Mouse (Mus musculus): ENCODE measurements around the gene Cntn4.

Cntn4 gene

DNA sequence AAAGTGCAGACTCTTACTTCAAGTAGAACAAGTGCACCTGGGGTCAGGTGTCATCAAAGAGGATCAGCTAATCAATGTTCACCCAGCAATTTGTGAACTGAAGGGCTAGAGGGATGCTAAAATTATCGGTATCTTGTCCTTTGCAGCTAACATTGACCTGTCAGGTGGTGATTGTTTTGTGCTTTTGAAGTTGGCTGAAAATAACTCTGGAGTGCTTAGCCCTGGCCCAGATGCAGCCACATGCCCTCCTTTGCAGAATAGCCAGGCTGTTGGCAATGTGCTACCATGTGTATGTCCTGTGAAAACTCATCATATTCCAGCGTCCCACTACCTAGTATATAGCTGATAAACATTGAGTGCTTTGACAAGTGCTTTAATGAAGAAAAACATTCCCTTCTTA lies 786.4 kb downstream of the Cntn4 start:
- no peak for DNase-seq (ENCODE audit: low read depth)

- no peak for DNase-seq (ENCODE audit: low read depth)
These were observed 788.3 kb downstream of the Cntn4 start for GRCm38 (mm10) chr6:106465766-106466165.

DNA sequence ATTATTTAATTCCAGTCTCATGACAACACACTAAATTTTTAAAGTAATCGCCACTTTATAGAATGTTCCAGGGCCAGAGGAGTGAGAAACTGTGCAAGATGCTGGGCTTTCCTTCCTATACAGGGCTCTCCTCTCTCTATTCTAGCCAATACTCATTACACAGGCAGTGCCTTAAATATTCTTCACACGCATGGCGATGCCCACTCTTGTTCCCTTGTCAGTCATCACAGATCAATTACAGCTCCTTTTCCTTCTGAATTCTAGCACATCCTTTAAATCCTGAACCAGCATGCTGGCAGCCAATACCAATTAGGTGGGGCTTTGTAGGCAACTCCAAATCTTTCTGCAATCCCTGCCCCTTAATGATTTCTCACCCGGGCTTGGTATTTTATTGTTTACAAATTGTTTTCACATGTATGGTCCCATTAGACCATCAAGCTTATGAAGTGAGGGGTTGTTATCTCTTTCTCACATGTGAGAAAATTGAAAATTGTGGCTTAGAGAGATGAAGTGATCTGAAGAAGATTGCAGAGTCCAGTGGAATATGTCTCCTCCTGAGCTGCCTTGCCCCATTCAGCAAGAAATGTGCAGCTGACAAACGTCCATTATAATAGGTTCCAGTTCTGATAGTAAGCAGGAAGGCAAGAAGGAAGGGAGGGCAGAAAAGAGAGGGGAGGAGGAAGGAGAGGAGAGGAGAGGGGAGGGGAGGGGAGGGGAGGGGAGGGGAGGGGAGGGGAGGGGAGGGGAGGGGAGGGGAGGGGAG lies 789.0 kb downstream of the Cntn4 start:
- DNase-seq (ENCODE audit: low read depth): no peak

GRCm38 (mm10) chr6:106471840-106472608 lies 794.6 kb downstream of the Cntn4 start:
- no peak for DNase-seq (ENCODE audit: low read depth)

DNA sequence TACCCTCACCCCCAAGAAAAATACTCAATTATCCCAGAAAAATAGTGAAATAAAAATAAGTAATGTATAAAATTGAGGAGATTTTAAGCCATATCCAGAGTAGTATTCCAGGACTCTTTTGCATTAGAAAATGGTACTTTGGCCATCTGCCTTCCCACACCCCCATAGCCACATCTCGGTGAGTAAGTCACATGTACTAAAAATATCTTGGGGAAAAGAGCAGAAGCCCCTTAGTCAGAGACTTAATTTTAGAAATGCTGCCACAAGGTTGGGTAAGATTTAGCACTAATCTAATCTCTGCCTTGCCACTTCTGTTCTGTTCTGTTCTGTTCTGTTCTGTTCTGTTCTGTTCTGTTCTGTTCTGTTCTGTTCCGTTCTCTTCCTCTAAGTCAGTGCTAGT lies 796.4 kb downstream of the Cntn4 start:
- no peak for DNase-seq (ENCODE audit: low read depth)

DNA sequence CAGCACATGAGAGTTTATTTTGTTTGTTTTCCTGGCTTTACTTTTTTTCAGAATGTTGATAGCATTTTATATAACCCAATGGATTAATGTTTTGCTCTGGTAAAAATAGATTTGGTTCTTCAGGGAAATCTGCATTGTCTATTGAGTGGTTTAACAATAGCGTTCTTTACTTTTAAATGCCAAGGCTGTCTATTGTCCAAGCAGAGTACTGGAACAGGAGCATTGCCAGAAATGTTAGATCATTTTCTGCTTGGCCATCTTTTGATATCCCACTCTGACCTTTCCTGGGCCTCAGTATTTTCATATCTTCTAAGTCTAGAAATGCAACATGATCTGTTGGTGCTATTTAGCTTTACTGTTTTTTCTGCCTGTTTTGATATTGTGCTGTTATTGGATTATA lies 804.1 kb downstream of the Cntn4 start:
- DNase-seq (ENCODE audit: low read depth): no peak

DNA sequence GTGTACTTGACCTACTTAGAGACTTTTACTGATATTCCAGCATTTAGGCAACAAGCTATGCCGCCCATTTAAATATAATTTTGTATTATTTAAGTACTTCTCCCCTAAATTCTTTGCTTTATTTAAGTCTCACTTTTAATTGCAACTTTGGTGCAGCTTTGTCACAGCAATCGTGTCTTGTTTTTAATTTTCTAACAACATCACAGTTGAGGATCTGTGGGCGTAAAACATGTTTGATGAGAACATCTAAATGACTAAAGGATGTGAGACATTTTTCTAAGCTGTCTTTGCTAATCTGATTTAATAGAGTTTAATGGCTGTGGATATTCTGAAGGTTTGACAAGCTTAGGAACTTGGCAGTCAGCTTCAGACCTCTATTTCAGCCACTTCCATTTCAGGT lies 818.8 kb downstream of the Cntn4 start:
- DNase-seq (ENCODE audit: low read depth): no peak

GRCm38 (mm10) chr6:106499166-106499565 lies 821.7 kb downstream of the Cntn4 start:
- DNase-seq (ENCODE audit: low read depth): no peak

- DNase-seq (ENCODE audit: low read depth): no peak
These were observed 826.5 kb downstream of the Cntn4 start for GRCm38 (mm10) chr6:106503961-106504360.

GRCm38 (mm10) chr6:106520367-106520766 lies 842.9 kb downstream of the Cntn4 start:
- no peak for DNase-seq (ENCODE audit: low read depth)

- DNase-seq (ENCODE audit: low read depth): no peak
These were observed 866.0 kb downstream of the Cntn4 start for GRCm38 (mm10) chr6:106543500-106543899.

- DNase-seq (ENCODE audit: low read depth): no peak
These were observed 884.2 kb downstream of the Cntn4 start for GRCm38 (mm10) chr6:106561649-106562048.

- no peak for DNase-seq (ENCODE audit: low read depth)
These were observed 887.9 kb downstream of the Cntn4 start for GRCm38 (mm10) chr6:106565316-106565715.

- DNase-seq (ENCODE audit: low read depth): no peak
These were observed 888.5 kb downstream of the Cntn4 start for GRCm38 (mm10) chr6:106565769-106566459.

GRCm38 (mm10) chr6:106566929-106567621 lies 889.6 kb downstream of the Cntn4 start:
- DNase-seq (ENCODE audit: low read depth): no peak

- no peak for DNase-seq (ENCODE audit: low read depth)
These were observed 902.7 kb downstream of the Cntn4 start for GRCm38 (mm10) chr6:106580124-106580523.

DNA sequence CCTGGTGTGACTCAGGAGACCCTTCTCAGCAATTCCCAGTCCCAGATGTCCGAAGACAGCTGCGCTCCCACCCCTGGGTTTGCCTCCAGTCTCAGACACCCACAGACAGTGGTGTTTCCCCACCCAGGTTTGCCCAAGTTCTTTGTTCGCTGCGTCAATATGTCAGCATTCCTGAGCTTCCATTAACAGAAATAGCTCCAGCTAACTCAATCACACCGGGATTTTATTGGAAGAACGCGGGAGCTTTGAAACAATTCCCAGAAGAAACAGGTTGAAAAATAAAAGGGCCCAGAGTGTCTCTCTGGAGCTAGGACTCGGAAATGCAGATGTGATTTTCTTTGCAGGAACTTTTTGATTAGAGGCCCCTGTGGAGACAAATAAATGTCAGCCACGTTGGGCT lies 916.3 kb downstream of the Cntn4 start:
- DNase-seq (ENCODE audit: low read depth): no peak

- no peak for DNase-seq (ENCODE audit: low read depth)
These were observed 939.6 kb downstream of the Cntn4 start for GRCm38 (mm10) chr6:106617081-106617480.

DNA sequence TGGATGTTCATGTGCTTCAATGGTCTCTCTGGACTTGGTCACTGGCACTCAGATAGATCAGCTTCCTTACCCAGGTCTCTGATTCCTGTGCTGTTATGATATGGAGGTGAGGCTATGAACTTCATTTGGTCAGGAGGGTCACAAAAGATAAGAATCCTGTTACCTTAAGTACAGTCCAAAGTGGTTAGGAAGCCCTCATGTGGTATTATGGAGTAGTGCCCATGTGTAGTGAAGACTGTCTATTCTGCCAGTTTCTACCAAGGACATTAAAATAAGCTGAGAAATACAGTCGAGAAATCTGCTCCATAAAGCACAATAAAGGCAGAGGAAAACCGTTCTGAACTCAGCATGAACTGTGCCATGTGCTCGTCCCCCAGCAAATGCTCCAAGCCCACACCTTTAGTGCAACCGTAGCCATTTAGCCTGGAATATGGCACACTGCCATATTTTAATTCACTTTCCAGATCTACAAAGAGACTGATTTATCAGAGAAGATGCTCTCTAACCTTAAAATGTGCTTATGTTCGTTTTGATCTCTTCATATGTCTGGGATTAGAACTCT lies 943.8 kb downstream of the Cntn4 start:
- DNase-seq (ENCODE audit: low read depth): no peak

DNA sequence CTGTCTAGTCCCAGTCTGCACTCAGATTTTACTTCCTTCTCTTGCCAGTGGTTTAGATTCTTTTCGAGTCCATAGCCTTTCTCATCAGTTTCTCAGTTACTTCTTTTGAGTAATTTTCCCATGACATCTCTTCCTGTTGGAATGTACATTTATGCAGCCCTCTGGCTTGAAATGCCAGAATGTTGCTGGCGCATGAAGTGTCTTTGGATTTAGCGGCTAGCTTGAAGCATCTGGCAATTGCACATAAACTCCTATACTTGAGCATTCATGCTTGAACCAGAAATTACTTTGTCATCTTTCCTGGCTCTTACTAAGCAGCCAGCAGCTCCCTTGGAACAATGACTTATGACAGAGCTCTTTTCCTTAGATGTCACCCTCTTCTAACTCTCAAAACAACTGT lies 965.6 kb downstream of the Cntn4 start:
- DNase-seq (ENCODE audit: low read depth): no peak

DNA sequence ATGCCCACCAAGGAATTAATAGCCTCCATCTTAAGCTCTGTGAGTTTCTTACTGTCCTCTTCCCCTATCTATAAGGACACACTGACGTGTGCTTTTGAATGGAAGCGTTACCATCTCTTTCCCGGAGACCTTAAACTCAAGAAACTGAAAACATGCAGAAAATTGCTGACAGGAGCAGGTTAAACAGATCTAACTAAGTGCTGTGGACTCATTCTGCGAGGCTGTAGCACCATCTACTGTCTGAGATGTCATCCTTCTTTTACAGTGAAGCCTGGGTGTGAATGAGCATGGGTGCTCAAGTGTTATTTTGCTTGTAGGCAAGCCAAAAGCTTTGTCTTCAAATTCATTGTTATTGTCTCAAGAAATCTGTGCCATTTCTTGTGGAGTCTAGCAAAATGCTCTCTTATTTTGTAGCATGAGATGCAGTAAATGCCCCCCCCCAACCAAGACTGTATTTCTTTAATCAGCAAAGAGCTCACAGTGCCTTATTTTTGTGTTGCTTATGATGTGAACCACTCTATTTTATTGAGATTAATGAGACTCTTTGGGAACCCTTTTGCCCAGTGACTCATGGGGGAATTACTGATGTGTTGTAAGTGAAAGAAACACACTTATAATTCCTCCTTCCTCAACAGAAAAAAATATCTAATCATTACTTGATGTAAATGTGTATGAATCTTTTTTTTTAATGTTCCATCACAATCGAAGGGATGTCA lies 968.2 kb downstream of the Cntn4 start:
- no peak for DNase-seq (ENCODE audit: low read depth)
